Mouse (Mus musculus) heart, embryonic 12.5 days (tissue): Measurements from ENCODE around the gene Rif1. TPM values are rescaled to one million over a fixed set of nuclear protein-coding genes. Genes with fewer than 3 reads are reported as not detected.
"Not testable (repeated sequence)": the region's sequence is repeated elsewhere in the genome, so short reads cannot be mapped to it uniquely, and the experiment has no call there.

Source experiments
- ATAC-seq: fragments of 200-750 bp; cut with Nextera tagmentation; 2 replicates; pipeline ENCODE4 v1.8.0; 2017; ENCODE audit warnings: moderate TSS enrichment, moderate library complexity; ENCODE audit not compliant: insufficient number of reproducible peaks, low FRiP score
- H3K27ac ChIP-seq: fragments of 300-500 bp; sonication (generic); 2 replicates; pipeline ENCODE4 v1.5.1; 2016; ENCODE audit warnings: mild to moderate bottlenecking, moderate library complexity; ENCODE audit not compliant: poor library complexity, severe bottlenecking
- H3K27me3 ChIP-seq: fragments of 300-500 bp; sonication (generic); replicated peaks from 2 replicates; pipeline ENCODE4 v1.6.1; 2016; ENCODE audit warnings: mild to moderate bottlenecking, moderate library complexity
- H3K36me3 ChIP-seq: fragments of 300-500 bp; sonication (generic); 2 replicates; pipeline ENCODE4 v1.6.1; 2016; ENCODE audit warnings: mild to moderate bottlenecking, moderate library complexity
- H3K4me1 ChIP-seq: fragments of 300-500 bp; sonication (generic); replicated peaks from 2 replicates; pipeline ENCODE4 v1.6.1; 2016; ENCODE audit warnings: mild to moderate bottlenecking
- H3K4me2 ChIP-seq: fragments of 300-500 bp; sonication (generic); 2 replicates; pipeline ENCODE4 v1.6.1; 2016; ENCODE audit warnings: mild to moderate bottlenecking, moderate library complexity
- H3K4me3 ChIP-seq: fragments of 300-500 bp; sonication (generic); 2 replicates; pipeline ENCODE4 v1.5.1; 2016; ENCODE audit warnings: mild to moderate bottlenecking
- H3K9ac ChIP-seq: fragments of 300-500 bp; sonication (generic); 2 replicates; pipeline ENCODE4 v1.6.1; 2016; ENCODE audit warnings: mild to moderate bottlenecking, moderate library complexity
- H3K9me3 ChIP-seq: fragments of 300-500 bp; sonication (generic); replicated peaks from 2 replicates; pipeline ENCODE4 v1.6.1; 2016; ENCODE audit warnings: mild to moderate bottlenecking, moderate library complexity
- WGBS: fragments of 180-500 bp; shearing (Covaris S2); methylation state at CpG from one replicate; pipeline ENCODE4 v1.1.7; 2016; 5-methylcytosine and 5-hydroxymethylcytosine counted together
- polyA plus RNA-seq: library from polyadenylated mRNA; unstranded; fragments of >200 nt; fragmentation: Nextera tagmentation; extraction: Ambion mirVana; gene quantifications from 2 replicates; pipeline ENCODE4 v1.2.1, GENCODE M21; 2016

The Rif1 gene
- polyA plus RNA-seq, 1 experiment from 2014 or later = 34.6 TPM

DNA sequence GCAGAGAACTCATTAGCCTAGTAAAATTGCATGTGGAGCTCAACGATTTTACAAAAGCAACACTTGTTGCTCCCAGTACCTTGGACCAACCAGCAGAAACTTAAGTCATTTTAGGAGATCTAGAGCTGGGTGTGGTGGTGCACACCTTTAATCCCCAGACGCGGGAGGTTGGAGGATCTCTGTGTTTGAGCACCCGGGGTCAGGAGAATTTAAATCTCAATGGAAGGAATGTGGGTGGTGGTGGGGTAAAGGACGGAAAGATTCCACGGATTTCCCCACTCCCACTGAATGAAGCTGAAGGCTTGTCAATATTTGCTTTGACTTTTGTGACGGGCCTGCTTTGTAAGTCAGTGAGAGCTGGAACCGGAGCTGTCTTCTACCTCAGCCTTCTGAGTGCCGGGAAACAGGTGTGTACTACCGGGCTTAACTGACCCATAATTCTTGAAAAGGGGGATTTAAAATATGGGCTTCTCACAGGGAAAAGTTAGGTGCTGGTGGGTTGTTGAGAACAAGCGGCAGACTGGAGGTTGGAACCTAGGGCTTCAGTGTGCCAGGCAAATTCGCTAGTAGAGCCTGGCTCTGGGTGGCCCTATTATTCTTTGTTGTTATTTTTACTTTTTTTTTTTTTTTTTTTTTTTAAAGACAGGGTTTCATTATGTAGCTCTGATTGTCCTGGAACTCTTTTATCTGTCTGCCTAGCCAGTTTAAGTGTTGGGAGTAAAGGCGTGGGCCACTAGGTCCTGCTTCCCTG is 1.2 kb upstream of the Rif1 start:
- Histone ChIP-seq H3K4me1 (peaks cover 10% of the 10 kb centered on the region; the same call in 1 of the 2 replicates), H3K27me3 (no peaks in the 10 kb centered on the region), H3K9ac (no peak overlapping the region), H3K27ac (no peak overlapping the region), H3K4me3 (no peak overlapping the region), H3K4me2 (peak overlapping the region; percentile 77), H3K9me3 (no peaks in the 10 kb centered on the region), H3K36me3 (peaks cover 12% of the 10 kb centered on the region)
- ATAC-seq = no peak
- 55% methylated on average over 13 of the region's 13 CpGs for WGBS

DNA sequence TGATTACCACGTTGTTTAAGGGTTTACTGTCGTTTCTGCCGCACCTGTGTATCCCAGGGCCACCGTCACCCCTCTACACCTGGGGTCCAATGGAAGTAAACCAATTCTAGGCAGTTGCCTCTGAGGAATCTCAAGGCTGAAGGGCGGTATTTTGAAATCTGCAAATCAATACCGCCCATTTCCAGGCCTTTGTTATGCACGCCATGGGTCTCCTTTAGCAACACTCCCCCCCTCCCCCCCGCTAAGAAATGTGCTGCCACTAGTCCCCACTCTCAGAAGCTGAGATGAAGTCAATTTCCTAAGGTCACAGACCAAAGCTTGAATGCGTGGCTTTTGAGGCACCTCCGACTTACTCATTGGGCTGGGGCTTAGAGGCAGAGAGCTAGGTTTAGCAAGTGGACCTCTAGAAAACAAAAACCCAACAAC is 554 bp upstream of the Rif1 start:
- H3K9ac ChIP-seq = peak overlapping the region; percentile 95
- H3K4me3 ChIP-seq = peak overlapping the region; percentile 77
- 7% methylated on average over 10 of the region's 10 CpGs for WGBS
- no peaks in the 10 kb centered on the region for H3K27me3 ChIP-seq
- H3K9me3 ChIP-seq = no peaks in the 10 kb centered on the region
- peak overlapping the region; percentile 80; the same call in 1 of the 2 replicates for H3K27ac ChIP-seq
- peak overlapping the region; percentile 77 for H3K4me2 ChIP-seq
- peaks cover 10% of the 10 kb centered on the region; the same call in 1 of the 2 replicates for H3K4me1 ChIP-seq
- ATAC-seq = no peak; the same call in 1 of the 2 replicates
- peaks cover 15% of the 10 kb centered on the region for H3K36me3 ChIP-seq

DNA sequence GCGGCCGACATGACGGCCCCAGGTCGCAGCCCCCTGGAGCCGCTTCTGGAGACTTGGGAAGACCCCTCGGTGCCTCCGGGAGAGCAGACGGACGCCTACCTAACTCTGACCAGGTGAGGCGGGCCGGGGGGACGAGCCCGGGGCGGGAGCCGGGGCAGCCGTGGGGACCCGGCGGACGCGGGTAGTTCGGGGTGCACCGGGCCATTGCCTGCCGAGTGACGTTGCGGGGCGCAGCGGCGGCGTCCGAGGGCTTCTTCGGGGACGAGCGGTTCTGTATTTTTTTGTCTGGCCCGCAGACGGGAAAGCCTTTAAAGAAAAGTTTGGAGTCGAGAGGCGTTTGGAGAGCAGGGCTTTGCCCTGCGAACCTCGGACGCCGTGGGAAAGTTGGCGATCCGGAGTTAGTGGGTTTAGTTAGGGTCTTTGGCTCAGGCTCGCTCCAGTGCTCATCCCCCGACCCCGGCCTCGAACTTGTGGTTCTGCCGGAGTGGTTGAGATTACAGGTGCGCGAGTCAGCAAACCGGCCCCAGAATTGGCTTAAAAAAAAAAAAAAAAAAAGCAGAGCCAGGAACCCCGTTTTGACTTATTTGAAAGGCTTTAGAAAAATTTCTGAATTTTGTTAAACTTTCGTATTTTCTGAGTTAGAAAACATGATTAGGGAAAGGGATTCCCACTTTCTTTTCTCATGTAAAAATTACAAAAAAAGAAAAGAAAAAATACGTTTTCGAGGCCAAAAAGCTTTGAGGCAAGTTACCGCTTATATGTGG is 691 bp downstream of the Rif1 start:
- H3K36me3 ChIP-seq = peaks cover 22% of the 10 kb centered on the region
- WGBS = 1% methylated on average over 56 of the region's 56 CpGs
- peak overlapping the region; percentile 77 for H3K4me2 ChIP-seq
- peaks cover 10% of the 10 kb centered on the region; the same call in 1 of the 2 replicates for H3K4me1 ChIP-seq
- H3K9ac ChIP-seq = peak overlapping the region; percentile 95
- H3K27me3 ChIP-seq = no peaks in the 10 kb centered on the region
- peak; percentile 60; the same call in 1 of the 2 replicates for ATAC-seq
- H3K9me3 ChIP-seq = no peaks in the 10 kb centered on the region
- H3K27ac ChIP-seq = peak overlapping the region; percentile 80
- peak overlapping the region; percentile 77 for H3K4me3 ChIP-seq

- H3K36me3 ChIP-seq = peaks cover 60% of the 10 kb centered on the region
- 88% methylated on average over 2 of the region's 2 CpGs for WGBS
- H3K4me2 ChIP-seq = no peak overlapping the region
These were observed 6.0 kb downstream of the Rif1 start for GRCm38 (mm10) chr2:52078666-52079065.

GRCm38 (mm10) chr2:52084013-52084412 is 11.4 kb downstream of the Rif1 start:
- no peak overlapping the region for H3K4me2 ChIP-seq
- no peak overlapping the region for H3K9ac ChIP-seq
- H3K27me3 ChIP-seq = no peaks in the 10 kb centered on the region
- H3K9me3 ChIP-seq = no peaks in the 10 kb centered on the region
- no peak overlapping the region for H3K4me3 ChIP-seq
- H3K27ac ChIP-seq = no peak overlapping the region
- H3K36me3 ChIP-seq = peaks cover 72% of the 10 kb centered on the region
- ATAC-seq = no peak
- WGBS = 93% methylated on average over 3 of the region's 3 CpGs
- 0 out of 2 replicates have a peak, but pooled peaks cover 3% of the 10 kb centered on the region for H3K4me1 ChIP-seq

More at GRCm38 (mm10) chr2:52078666-52079065, 6.0 kb downstream of the Rif1 start:
- Histone ChIP-seq H3K4me1 (peaks cover 7% of the 10 kb centered on the region; the same call in 1 of the 2 replicates), H3K27me3 (no peaks in the 10 kb centered on the region), H3K9me3 (no peaks in the 10 kb centered on the region), H3K4me3 (no peak overlapping the region), H3K27ac (no peak overlapping the region), H3K9ac (0 out of 2 replicates have a peak overlapping the region, but pooled peaks have one; percentile 7)
- no peak for ATAC-seq

GRCm38 (mm10) chr2:52084571-52084970 is 11.9 kb downstream of the Rif1 start:
- 97% methylated on average over 2 of the region's 2 CpGs for WGBS
- ATAC-seq = no peak
- H3K36me3 ChIP-seq = peaks cover 72% of the 10 kb centered on the region
- H3K4me1 ChIP-seq = 0 out of 2 replicates have a peak, but pooled peaks cover 3% of the 10 kb centered on the region
- H3K4me3 ChIP-seq = no peak overlapping the region
- no peaks in the 10 kb centered on the region for H3K9me3 ChIP-seq
- no peak overlapping the region for H3K9ac ChIP-seq
- no peak overlapping the region for H3K4me2 ChIP-seq
- no peak overlapping the region for H3K27ac ChIP-seq
- no peaks in the 10 kb centered on the region for H3K27me3 ChIP-seq

DNA sequence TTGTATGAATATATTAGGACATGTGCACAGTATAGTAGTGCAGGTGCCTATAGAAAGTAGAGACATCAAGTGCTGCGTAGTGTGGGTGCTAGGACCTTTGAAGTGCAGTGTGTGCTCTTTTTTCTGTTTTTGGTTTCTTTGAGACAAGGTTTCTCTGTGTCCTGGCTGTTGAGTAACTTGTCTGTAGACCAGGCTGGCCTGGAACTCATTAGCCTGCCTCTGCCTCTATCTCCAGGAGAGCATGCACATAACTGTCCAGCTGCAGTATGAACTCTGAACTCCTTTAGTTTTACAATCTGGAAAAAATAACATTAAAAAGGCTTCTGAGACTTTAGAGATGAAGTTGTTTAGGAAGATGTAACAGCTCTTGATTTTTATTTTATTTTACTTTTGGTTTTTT is 41.5 kb downstream of the Rif1 start:
- Histone ChIP-seq H3K9me3 (no peaks in the 10 kb centered on the region), H3K9ac (no peak overlapping the region), H3K27ac (no peak overlapping the region), H3K4me3 (no peak overlapping the region), H3K27me3 (no peaks in the 10 kb centered on the region), H3K36me3 (peaks cover 78% of the 10 kb centered on the region), H3K4me2 (no peak overlapping the region), H3K4me1 (no peaks in the 10 kb centered on the region)
- WGBS = 93% methylated on average over 1 of the region's 1 CpGs
- no peak for ATAC-seq

DNA sequence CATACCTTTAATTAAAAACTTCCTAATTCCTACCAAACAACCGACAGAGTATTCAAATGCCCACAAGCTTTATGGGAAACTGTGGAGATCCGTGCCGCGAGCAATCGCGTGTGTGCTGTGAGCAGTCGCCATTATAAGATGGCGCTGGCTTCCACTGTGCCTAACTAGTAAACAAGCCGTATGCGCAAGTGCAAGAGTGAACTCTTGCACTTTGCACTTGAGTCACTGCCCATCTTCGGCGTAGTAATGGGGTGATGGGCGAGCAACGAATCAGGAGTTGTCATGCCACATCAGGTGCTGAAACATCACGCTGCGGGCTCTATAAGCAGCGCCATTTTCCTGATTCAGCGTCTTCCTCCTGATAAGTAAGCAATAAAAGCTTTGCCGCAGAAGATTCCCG is 58.7 kb downstream of the Rif1 start:
- H3K27me3 ChIP-seq, ATAC-seq, H3K4me3 ChIP-seq, H3K4me2 ChIP-seq, H3K9ac ChIP-seq, H3K9me3 ChIP-seq, H3K27ac ChIP-seq, H3K4me1 ChIP-seq: not testable (repeated sequence)
- 95% methylated on average over 20 of the region's 20 CpGs for WGBS
- H3K36me3 ChIP-seq = peaks cover 25% of the 10 kb centered on the region

- ATAC-seq = no peak
- Histone ChIP-seq H3K4me1 (peaks cover 8% of the 10 kb centered on the region; the same call in 1 of the 2 replicates), H3K27me3 (no peaks in the 10 kb centered on the region), H3K9me3 (no peaks in the 10 kb centered on the region), H3K4me3 (no peak overlapping the region), H3K9ac (no peak overlapping the region), H3K27ac (no peak overlapping the region), H3K36me3 (peaks cover 23% of the 10 kb centered on the region), H3K4me2 (no peak overlapping the region)
- WGBS = 90% methylated on average over 2 of the region's 2 CpGs
These were observed 60.7 kb downstream of the Rif1 start for GRCm38 (mm10) chr2:52133351-52133750.

GRCm38 (mm10) chr2:52153064-52153463 is 80.4 kb downstream of the Rif1 start:
- no peak overlapping the region for H3K27ac ChIP-seq
- H3K4me3 ChIP-seq = no peak overlapping the region
- 46% methylated on average over 3 of the region's 3 CpGs for WGBS
- ATAC-seq = no peak
- no peaks in the 10 kb centered on the region for H3K27me3 ChIP-seq
- H3K36me3 ChIP-seq = no peaks in the 10 kb centered on the region
- H3K9me3 ChIP-seq = no peaks in the 10 kb centered on the region
- no peak overlapping the region for H3K4me2 ChIP-seq
- no peak overlapping the region for H3K9ac ChIP-seq
- peaks cover 11% of the 10 kb centered on the region; the same call in 1 of the 2 replicates for H3K4me1 ChIP-seq
